Mouse (Mus musculus) gastrocnemius, postnatal 36 days (tissue): ENCODE measurements around the gene Nup214. TPM values are rescaled to one million over a fixed set of nuclear protein-coding genes. Genes with fewer than 3 reads are reported as not detected.

ENCODE experiments used
- DNase-seq, 2 experiments: peaks; one replicate each; pipeline ENCODE4 v3.0.0; 2022
- intact Hi-C: fragments of 180-260 bp; cut with DNase I; formaldehyde crosslinking; loops from one replicate; pipeline ENCODE4 v1.15.1; 2025
- total RNA-seq, 2 experiments: library from RNA; stranded (reverse); gene quantifications; 2 replicates each; pipeline ENCODE4 v1.2.3; 2021

Gene Nup214
- total RNA-seq, 2 experiments from 2014 or later, result 13.9 to 28.4 TPM

DNA sequence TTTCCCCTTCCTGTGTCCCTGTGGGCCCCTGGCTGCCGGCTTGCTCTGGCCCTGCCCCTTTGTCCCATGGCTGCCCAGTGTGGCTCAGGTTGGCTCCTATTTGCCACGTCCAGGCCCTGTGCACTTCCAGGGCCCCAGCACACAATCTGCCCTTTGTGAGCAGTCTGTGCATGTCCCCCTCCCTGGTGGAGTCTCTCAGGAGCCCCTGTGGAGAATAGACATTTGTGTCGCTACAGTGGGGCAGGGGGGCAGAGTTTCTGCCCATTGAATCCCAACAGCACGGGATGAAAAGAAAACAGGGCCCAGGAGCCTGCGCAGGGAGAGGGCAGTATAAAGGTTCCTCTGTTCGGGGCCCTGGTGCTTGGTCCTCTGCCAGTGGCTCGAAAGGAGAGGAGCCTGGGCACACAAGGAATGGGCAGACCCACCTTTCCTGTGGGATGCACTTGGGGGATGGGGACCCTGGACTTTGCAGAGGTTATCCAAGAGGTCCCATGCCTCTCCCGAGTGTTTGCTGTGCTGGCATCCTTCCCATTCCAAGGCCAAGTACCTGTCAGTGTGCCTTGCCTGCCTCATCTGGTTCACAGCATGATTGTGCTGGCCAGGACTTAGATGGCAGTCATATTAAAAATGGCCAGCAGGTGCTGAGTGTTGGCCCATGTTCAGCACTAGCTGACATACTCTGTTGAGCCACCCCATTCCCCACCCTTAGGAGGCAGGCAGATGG lies 11.6 kb upstream of the Nup214 start:
- intact Hi-C loops, result no loop called here
- DNase-seq, result no peak

DNA sequence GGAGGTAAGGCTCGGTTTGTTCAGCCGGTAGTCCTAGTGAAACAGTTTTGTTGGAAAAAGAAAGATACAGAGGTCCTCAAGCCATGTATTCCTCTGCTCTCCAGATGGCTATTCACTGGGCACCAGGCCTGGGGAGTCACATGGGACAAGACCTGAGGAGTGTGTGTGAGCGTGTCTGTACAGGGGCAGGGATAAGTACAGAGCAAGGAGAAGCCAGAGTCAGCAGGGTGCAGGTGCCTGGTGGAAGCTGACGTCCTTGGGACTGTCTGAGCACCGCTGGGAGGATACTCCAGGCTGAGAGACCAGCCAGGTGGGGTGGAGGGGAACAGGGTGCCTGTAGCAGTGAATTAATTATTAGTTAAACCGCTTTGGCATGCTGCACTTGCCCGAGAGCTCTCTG lies 10.7 kb upstream of the Nup214 start:
- DNase-seq, result no peak
- intact Hi-C loops, result no loop called here

DNA sequence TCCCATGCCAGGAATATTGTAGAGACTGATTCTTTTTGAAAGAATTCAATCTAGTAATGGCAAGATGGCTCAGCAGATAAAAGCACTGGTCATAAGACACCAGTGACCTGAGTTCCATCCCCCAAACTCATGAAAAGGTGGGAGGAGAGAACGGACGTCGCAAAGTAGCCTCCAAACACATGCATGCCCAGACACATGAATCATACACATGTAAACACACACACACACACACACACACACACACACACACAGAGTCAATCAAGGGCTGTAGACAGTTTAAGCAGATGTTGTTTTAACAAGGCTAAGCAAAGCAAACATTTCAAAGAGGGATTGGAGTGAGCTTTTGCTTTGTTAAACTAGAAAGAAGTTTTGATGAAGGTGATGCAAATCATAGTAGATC lies 10.0 kb upstream of the Nup214 start:
- no peak for DNase-seq
- intact Hi-C loops, result no loop called here

DNA sequence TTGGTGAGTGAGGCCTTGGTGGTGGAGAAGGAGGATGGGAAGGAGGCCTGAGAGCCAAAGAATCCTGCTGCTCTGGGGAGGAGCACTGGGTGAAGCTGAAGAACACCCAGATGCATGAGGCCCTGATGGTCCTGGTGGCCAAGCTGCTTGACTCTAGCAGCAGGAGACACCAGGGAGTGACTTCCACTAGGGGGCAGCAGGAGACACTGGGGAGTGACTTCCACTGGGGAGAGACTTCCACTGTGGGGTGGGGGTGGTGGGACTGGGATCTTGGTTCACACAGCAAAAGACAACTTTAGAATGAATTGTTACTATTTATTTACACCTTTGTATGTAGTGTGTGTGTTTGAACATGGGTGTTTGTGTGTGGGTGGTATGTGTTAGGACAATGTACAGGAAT lies 9.1 kb upstream of the Nup214 start:
- DNase-seq, result no peak
- intact Hi-C loops, result loop anchor here (5.0 kb wide), 1 partner anchor 48 kb away; no protein-coding TSS in a partner anchor

DNA sequence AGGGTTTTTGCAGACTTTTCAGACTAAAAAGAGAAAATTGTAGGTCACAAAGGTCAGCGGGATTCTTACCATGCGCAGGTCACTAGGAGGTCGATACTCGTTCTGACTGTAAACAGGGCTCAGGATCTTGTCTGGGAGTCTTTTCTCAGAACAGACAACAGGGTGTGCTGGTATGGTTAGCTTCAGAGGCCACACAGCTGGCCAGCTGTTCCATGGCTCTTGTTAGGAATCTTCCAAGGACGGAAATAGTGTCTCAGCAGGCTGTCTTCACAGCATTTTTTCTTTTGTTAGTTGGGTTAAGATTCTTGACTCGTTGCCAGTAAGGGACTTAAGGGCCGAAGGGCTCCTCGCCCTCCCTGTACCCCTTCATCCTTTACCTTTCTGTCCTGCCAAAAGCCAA lies 7.4 kb upstream of the Nup214 start:
- DNase-seq, result no peak
- intact Hi-C loops, result loop anchor here (5.0 kb wide), 1 partner anchor 50 kb away; no protein-coding TSS in a partner anchor

DNA sequence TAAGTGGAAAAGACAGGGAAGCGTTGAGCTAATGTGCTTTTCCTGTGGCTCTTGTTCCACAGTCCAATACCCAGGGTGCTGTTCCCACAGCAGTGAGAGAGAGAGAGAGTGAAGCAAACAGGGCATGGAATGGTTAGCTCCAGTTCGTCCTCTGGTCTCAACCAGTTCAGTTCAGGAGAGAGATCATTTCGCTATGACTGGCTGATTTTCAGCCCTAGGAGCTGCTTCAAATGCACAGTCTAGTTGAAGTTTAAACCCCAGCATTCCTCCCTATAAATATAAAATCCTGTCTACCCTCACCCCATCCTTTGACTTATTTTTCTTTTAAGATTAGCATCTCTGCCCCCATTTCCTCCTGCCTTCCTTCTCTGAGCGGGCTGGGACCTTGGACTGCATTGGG lies 1.6 kb upstream of the Nup214 start:
- no peak for DNase-seq
- intact Hi-C loops, result no loop called here

DNA sequence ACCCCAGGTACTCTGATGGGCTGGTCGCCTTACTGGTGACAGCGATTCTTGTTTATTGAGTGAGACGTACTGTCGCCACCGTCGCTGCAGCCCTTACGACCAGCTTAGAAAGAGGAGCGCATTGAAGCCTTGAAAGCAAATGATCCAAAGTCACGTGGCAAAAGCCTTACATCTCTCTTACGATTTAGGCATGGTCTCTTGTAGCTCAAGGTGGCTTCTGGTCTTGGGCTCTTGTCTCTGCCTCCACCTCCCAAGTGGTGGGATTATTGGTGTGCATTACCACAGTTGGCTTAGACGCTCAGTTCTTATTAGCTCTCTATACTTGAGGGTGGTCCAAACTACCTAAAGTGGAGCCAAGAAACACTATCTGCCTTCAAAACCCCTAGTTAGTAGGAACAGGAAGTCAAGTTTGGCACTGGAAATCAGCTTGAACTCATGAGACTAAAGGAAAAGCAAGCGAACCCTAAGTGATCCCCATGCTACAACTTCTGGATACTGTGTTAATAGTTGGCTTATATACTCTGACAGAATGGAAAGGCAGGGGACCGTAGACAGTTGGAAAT lies 654 bp downstream of the Nup214 start:
- intact Hi-C loops, result no loop called here
- DNase-seq, result no peak

DNA sequence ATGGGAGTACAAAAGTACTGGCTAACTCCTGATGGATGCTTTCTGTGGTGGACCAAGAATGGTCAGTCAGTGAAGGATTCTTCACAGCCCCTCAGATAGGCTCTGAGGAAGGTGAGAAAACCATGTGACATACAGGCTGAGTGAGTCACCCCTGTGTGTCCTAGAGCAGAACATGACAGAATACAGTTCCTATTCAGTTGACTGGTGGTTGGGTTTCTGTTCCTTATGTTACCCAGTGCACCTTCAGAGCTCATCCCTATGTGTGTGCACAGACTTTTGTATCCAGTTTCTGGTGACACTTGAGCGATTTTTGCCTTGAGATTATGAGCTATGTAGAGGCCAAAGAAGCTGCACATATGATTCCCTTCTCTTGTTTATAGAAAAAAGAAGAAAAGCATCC lies 13.5 kb downstream of the Nup214 start:
- no peak for DNase-seq
- intact Hi-C loops, result loop anchor here (5.0 kb wide), 1 partner anchor 35 kb away; no protein-coding TSS in a partner anchor

DNA sequence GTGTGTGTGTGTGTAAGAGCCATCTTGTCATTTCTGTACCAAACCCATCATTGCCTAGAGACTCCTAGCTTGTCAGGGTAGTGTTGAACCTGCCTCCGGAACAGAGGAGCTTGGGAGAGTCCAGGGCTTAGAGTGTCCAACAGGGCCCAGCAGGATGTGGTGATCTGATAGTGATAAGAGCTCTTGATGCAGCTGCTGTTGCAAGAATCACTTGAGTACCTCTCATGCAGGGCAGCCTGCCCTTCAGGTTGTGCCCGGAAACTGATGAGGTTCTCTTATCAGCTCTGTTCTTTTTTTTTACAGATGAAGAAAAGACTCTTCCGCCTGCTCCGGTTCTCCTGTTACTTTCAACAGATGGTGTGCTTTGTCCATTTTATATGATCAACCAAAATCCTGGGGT lies 16.7 kb downstream of the Nup214 start:
- intact Hi-C loops, result no loop called here
- peak in 1 of 2 experiments; percentile 6 for DNase-seq

DNA sequence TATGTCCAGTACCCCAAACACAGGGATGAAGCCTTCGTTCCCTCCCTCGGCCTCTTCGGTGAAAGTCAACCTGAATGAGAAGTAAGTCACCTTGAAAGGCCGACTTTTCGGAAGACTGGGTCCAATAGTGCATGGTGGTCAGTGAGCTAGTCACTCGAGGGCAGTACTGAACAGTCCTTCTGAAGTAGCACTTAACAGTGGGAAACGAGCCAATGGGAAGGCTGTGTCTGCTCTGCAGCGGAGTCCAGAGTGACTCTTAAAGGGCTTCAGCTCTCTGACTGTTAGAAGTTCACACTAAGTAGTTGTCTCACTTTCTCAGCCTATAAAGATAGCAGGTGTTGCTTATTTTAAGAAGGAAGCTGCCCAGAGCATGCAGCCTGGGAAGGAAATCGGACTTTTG lies 20.7 kb downstream of the Nup214 start:
- peak in 1 of 2 experiments; percentile 3 for DNase-seq
- intact Hi-C loops, result loop anchor here (5.0 kb wide), 1 partner anchor 207 kb away; no protein-coding TSS in a partner anchor

DNA sequence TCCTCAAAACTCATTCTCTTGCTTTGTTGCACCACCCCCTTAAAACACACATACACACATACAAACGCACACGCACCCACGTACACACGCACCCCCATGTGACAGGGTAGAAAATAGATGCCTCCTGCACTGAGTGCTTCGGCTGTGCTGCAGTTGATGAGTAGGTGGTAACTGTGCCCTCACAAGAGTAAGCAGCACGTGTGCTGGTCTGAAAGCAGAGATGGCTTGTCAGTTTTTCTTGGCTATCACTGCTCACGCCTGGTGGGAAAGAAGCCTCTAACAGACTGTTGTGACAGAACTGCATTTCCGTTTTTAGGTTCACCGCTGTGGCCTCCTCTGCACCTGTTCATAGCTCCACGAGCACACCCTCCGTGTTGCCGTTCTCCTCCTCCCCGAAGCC lies 21.8 kb downstream of the Nup214 start:
- DNase-seq, result peak in 1 of 2 experiments; percentile 3
- intact Hi-C loops, result loop anchor here (5.0 kb wide), 1 partner anchor 206 kb away; no protein-coding TSS in a partner anchor

DNA sequence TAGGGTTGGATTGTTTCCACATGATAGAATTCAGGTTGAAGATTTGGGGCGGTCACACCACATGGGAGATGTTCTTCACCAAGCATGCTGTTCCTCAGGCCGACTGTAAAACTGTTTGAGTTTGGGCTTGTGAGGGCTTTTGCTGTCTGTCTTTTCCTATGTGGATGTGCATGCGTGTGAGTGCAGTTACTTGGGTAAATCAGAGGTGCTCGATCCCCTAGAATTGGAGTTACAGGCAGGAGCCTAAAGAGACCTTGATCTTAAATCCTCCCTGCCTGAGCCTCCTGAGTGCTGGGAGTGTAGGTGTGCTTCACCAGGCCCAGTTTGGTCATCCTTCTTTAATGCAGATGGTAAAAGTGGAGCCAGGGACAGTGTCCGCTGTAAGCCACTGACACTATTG lies 23.3 kb downstream of the Nup214 start:
- intact Hi-C loops, result loop anchor here (5.0 kb wide), 1 partner anchor 205 kb away; no protein-coding TSS in a partner anchor
- DNase-seq, result peak in 1 of 2 experiments; percentile 7

DNA sequence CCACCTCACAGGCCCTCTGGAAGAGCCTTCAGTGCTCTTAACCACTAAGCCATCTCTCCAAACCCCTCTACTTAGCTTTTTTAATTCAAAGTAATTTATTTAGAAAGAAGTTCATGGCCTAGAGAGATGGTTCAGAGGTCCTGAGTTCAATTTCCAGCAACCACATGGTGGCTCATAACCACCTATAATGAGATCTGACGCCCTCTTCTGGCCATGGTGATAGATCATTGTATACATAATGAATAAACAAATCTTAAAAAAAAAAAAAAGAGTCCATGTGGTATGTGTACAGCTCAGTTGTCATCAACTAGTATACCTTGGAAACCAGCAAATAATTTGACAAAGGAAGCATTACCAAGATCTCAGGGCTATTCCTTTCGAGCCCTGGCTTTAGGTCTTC lies 24.2 kb downstream of the Nup214 start:
- intact Hi-C loops, result loop anchor here (5.0 kb wide), 1 partner anchor 204 kb away; no protein-coding TSS in a partner anchor
- no peak for DNase-seq

DNA sequence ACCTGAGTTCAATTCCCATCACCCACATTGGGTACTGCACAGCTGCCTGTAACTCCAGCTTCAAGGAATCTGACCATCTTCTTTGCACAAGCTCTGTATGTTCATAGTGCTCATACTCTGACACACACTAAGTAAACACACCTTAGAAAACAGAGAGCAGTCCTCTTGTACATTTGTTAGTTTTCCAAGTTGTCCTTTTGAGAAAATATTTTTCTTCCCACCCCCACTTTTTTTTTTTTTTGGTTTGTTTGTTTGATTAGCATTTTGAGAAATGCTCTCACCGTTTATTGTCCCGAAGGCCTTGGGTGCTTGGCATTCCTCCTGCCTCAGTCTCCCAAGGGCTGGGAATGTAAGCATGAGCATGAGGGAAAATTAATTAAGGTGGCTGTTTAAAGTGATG lies 34.1 kb downstream of the Nup214 start:
- intact Hi-C loops, result no loop called here
- no peak for DNase-seq

DNA sequence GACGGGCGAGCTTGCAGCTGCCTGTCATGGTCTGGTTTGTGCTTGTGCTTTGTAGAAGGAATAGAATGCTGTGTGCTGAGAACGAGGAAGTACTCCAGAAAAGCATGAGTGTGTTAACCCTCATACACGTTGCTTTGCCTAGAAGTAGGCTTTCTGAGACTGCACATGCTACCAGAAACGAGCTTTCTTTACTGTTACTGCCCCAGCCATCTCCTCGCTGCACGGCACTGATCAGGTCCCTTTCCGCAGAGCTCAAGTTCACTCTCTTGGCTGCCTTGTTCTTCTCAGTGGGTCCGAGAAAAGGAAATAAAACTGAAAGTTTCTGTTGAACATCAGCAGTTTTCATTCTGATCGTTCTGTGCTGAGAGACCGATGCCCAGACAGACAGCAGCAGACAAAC lies 34.5 kb downstream of the Nup214 start:
- intact Hi-C loops, result no loop called here
- no peak for DNase-seq

DNA sequence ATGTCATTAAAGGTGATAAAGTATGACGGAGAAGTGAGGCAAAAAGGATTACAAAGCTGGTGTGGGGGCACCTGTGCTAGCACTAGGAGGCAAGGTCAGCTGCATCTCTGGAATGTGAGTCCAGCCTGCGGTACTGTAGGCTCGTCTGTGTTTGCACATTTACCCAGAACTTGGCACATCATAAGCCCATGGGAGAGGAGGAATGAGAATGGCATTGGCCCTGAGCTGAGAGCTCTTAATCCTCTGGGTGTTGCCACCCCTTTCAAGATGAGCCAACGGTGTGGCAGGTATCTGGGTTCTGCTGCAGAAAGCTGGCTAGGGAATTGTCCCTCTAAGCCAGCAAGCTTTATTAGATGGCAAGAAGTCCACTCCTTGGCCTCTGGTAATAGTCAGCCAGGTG lies 45.5 kb downstream of the Nup214 start:
- intact Hi-C loops, result loop anchor here (5.0 kb wide), 1 partner anchor 32 kb away; no protein-coding TSS in a partner anchor
- no peak for DNase-seq

DNA sequence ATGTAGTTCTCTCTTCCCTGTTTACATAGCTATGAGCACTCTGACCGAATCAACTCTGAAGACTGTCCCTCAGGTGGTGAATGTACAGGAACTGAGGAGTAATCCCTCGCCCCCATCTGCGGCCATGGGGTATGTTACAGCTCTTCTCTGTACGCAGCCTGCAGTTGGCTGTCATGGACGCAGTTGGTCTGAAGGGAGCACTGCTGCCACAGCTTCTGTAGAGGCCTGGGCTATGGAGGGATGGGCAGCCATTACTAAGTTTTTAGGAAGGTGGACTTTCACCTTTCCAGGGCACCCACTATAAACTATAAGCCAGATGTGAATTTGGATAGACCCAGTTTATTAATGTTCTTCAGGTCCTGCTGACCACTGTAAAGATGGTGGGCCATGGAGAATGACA lies 46.0 kb downstream of the Nup214 start:
- intact Hi-C loops, result loop anchor here (5.0 kb wide), 1 partner anchor 33 kb away; no protein-coding TSS in a partner anchor

DNA sequence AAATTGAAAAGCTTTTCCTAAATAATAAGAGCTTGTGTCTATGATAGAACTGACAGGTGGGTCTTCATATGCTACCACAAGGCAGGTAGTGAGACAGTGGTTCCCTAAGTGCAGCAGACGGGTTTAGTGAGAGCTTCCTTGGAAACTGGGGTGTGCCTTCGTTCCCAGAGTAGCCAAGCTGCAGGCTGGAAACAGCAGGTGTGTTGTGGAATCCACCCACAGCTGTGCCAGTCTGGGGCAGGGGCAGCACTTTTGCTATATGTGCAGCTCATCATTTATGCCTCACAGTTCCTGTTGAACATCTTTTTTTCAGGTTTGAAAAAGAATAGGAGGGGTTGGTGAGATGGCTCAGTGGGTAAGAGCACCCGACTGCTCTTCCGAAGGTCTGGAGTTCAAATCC lies 50.1 kb downstream of the Nup214 start:
- no peak for DNase-seq
- intact Hi-C loops, result loop anchor here (5.0 kb wide), 1 partner anchor 37 kb away; no protein-coding TSS in a partner anchor

More for the DNA sequence above, 46.0 kb downstream of the Nup214 start:
- DNase-seq, result no peak

DNA sequence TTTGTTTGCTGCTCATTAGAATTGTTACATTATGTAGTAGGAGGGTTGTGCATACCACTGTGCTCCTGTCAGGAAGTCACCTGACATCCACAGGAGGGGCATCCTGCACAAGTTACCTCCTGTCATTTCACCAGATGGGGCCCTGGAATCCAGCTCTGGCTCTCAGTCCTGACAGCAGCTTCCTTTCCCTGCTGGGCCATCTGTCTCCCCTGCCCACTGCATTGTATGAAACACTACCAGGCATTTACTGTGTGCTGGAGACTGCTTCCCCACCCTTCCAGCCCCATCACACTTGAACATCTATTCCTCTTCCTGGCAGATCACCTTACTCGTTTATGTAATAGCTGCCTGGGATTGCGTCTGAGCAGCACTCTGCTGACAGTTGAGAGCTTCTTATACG lies 55.4 kb downstream of the Nup214 start:
- intact Hi-C loops, result no loop called here
- no peak for DNase-seq

DNA sequence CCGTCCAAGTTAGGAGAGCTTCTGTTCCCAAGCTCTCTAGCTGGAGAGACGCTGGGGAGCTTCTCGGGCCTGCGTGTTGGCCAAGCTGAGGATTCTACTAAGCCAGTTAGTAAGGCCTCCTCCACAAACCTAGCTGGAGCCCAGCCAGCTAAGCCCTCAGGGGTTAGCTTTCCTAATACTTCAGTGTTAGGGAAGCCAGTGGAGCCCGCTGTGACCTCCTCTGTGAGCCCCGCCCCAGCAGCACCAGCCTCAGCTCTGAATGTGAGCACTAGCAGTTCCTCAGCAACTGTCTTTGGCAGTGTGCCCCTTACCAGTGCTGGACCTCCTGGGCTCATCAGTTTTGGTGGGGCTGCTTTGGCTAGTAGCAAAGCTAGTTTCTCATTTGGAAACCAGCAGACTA lies 59.2 kb downstream of the Nup214 start:
- intact Hi-C loops, result no loop called here
- peak; percentile 72 to 84 for DNase-seq

DNA sequence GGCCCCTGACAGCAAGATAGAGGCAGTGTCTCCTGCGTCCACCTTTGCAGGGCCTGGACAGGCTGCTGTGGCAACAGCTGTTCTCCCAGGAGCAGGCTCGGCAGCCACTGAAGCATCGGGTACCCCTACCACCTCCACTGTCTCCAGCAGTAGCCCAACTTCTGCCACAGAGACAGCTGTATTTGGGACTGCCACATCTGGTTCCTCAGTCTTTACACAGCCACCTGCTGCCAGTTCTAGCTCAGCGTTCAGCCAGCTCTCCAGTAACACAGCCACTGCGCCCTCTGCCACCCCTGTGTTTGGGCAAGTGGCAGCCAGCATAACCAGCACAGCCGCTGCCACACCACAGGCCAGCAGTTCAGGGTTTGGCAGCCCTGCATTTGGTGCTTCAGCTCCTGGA lies 60.0 kb downstream of the Nup214 start:
- intact Hi-C loops, result no loop called here
- no peak for DNase-seq
